Mouse (Mus musculus) hindbrain, embryonic 14.5 days (tissue): ENCODE data around the gene Snap23. TPM values are rescaled to one million over a fixed set of nuclear protein-coding genes. Genes with fewer than 3 reads are reported as not detected.

ENCODE experiments used
- ATAC-seq: fragments of 200-750 bp; cut with Nextera tagmentation; 2 replicates; pipeline ENCODE4 v1.8.0; 2017; ENCODE audit warnings: moderate number of reproducible peaks, mild to moderate bottlenecking, moderate TSS enrichment, moderate library complexity; ENCODE audit not compliant: low FRiP score
- DNase-seq: peaks from one replicate; pipeline ENCODE4 v3.0.0-alpha.2; 2015; ENCODE audit warnings: low spot score
- H3K27ac ChIP-seq: fragments of 300-500 bp; sonication (generic); 2 replicates; pipeline ENCODE4 v1.5.1; 2014; ENCODE audit warnings: mild to moderate bottlenecking, moderate library complexity
- H3K27me3 ChIP-seq: fragments of 300-500 bp; sonication (generic); 2 replicates; pipeline ENCODE4 v1.6.1; 2014; ENCODE audit warnings: mild to moderate bottlenecking, low read length, mixed read lengths; ENCODE audit not compliant: control insufficient read depth, insufficient read depth
- H3K36me3 ChIP-seq: fragments of 300-500 bp; sonication (generic); replicated peaks from 2 replicates; pipeline ENCODE4 v1.6.1; 2014; ENCODE audit not compliant: control insufficient read depth, insufficient read depth
- H3K4me1 ChIP-seq: fragments of 300-500 bp; sonication (generic); replicated peaks from 2 replicates; pipeline ENCODE4 v1.6.1; 2014; ENCODE audit warnings: antibody characterized with exemption, low read length, mixed read lengths; ENCODE audit not compliant: control insufficient read depth, insufficient read depth
- H3K4me2 ChIP-seq: fragments of 300-500 bp; sonication (generic); replicated peaks from 2 replicates; pipeline ENCODE4 v1.6.1; 2014; ENCODE audit warnings: mild to moderate bottlenecking, moderate library complexity
- H3K4me3 ChIP-seq: fragments of 300-500 bp; sonication (generic); replicated peaks from 2 replicates; pipeline ENCODE4 v1.5.1; 2014; ENCODE audit warnings: mild to moderate bottlenecking, low read length
- H3K9ac ChIP-seq: fragments of 300-500 bp; sonication (generic); 2 replicates; pipeline ENCODE4 v1.6.1; 2014
- H3K9me3 ChIP-seq: fragments of 300-500 bp; sonication (generic); 2 replicates; pipeline ENCODE4 v1.6.1; 2016; ENCODE audit warnings: low read length; ENCODE audit not compliant: control insufficient read depth
- WGBS: fragments of 180-500 bp; shearing (Covaris S2); extraction: QIAGEN DNeasy Blood & Tissue Kit; methylation state at CpG from one replicate; pipeline ENCODE4 v1.1.7; 2014; 5-methylcytosine and 5-hydroxymethylcytosine counted together
- polyA plus RNA-seq: library from polyadenylated mRNA; unstranded; fragments of >200 nt; fragmentation: Nextera tagmentation; extraction: Ambion mirVana; gene quantifications from 2 replicates; pipeline ENCODE4 v1.2.1, GENCODE M21; 2014

Snap23 gene
- polyA plus RNA-seq: 17.3 and 18.9 TPM in 2 replicates

- H3K27ac ChIP-seq: peak within 1 kb of the TSS; percentile 84
- peaks cover 18% of the 10 kb centered on the region for H3K4me1 ChIP-seq
- H3K27me3 ChIP-seq: no peaks in the 10 kb centered on the region
- H3K4me3 ChIP-seq: peak within 1 kb of the TSS; percentile 72
- 0 out of 2 replicates have a peak, but pooled peaks cover 5% of the 10 kb centered on the region for H3K36me3 ChIP-seq
- H3K9ac ChIP-seq: peak within 1 kb of the TSS; percentile 77
- peak; percentile 90 for ATAC-seq
- WGBS: 3% methylated on average over 42 of the region's 42 CpGs
- peak within 1 kb of the TSS; percentile 83 for H3K4me2 ChIP-seq
- peak; percentile 97 for DNase-seq
- no peaks in the 10 kb centered on the region for H3K9me3 ChIP-seq
These were observed at the start of gene Snap23 for GRCm38 (mm10) chr2:120566886-120567797. Gene Snap23, plus strand, starts transcription at chr2:120567671.

GRCm38 (mm10) chr2:120518547-120519210 is 48.8 kb upstream of the Snap23 start:
- DNase-seq (no peak), ATAC-seq (no peak)
- no peak overlapping the region for H3K9ac ChIP-seq
- no peak overlapping the region for H3K27ac ChIP-seq
- H3K4me1 ChIP-seq: no peaks in the 10 kb centered on the region
- no peaks in the 10 kb centered on the region for H3K9me3 ChIP-seq
- no peak overlapping the region for H3K4me3 ChIP-seq
- H3K27me3 ChIP-seq: no peaks in the 10 kb centered on the region
- H3K4me2 ChIP-seq: no peak overlapping the region
- 91% methylated on average over 5 of the region's 5 CpGs for WGBS
- H3K36me3 ChIP-seq: peaks cover 99% of the 10 kb centered on the region

GRCm38 (mm10) chr2:120526771-120527170 is 40.7 kb upstream of the Snap23 start:
- peaks cover 98% of the 10 kb centered on the region for H3K36me3 ChIP-seq
- 90% methylated on average over 5 of the region's 5 CpGs for WGBS
- no peak for ATAC-seq
- no peak overlapping the region for H3K27ac ChIP-seq
- no peaks in the 10 kb centered on the region for H3K4me1 ChIP-seq
- DNase-seq: no peak
- H3K9ac ChIP-seq: no peak overlapping the region
- no peak overlapping the region for H3K4me2 ChIP-seq
- H3K4me3 ChIP-seq: no peak overlapping the region
- H3K27me3 ChIP-seq: no peaks in the 10 kb centered on the region
- no peaks in the 10 kb centered on the region for H3K9me3 ChIP-seq

GRCm38 (mm10) chr2:120529531-120529930 is 37.9 kb upstream of the Snap23 start:
- no peak overlapping the region for H3K27ac ChIP-seq
- DNase-seq (no peak), ATAC-seq (no peak)
- no peak overlapping the region for H3K4me2 ChIP-seq
- H3K36me3 ChIP-seq: peaks cover 98% of the 10 kb centered on the region
- H3K4me3 ChIP-seq: no peak overlapping the region
- H3K9ac ChIP-seq: no peak overlapping the region
- H3K9me3 ChIP-seq: no peaks in the 10 kb centered on the region
- no peaks in the 10 kb centered on the region for H3K27me3 ChIP-seq
- H3K4me1 ChIP-seq: no peaks in the 10 kb centered on the region

GRCm38 (mm10) chr2:120531223-120531622 is 36.2 kb upstream of the Snap23 start:
- Histone ChIP-seq H3K36me3 (peaks cover 92% of the 10 kb centered on the region), H3K4me3 (no peak overlapping the region)
- no peak for ATAC-seq

GRCm38 (mm10) chr2:120539333-120539732 is 28.1 kb upstream of the Snap23 start:
- H3K36me3 ChIP-seq: peaks cover 28% of the 10 kb centered on the region
- H3K9me3 ChIP-seq: no peaks in the 10 kb centered on the region
- H3K4me3 ChIP-seq: peak overlapping the region; percentile 12; the same call in 1 of the 2 replicates
- H3K27ac ChIP-seq: peak overlapping the region; percentile 64
- H3K9ac ChIP-seq: no peak overlapping the region
- H3K4me1 ChIP-seq: peaks cover 8% of the 10 kb centered on the region
- 28% methylated on average over 3 of the region's 3 CpGs for WGBS
- peak overlapping the region; percentile 33 for H3K4me2 ChIP-seq
- DNase-seq (no peak), ATAC-seq (no peak; the same call in 1 of the 2 replicates)
- no peaks in the 10 kb centered on the region for H3K27me3 ChIP-seq

More at GRCm38 (mm10) chr2:120531223-120531622, 36.2 kb upstream of the Snap23 start:
- DNase-seq: no peak
- no peaks in the 10 kb centered on the region for H3K4me1 ChIP-seq
- no peak overlapping the region for H3K27ac ChIP-seq
- no peak overlapping the region for H3K9ac ChIP-seq
- no peaks in the 10 kb centered on the region for H3K27me3 ChIP-seq
- no peaks in the 10 kb centered on the region for H3K9me3 ChIP-seq
- 97% methylated on average over 4 of the region's 4 CpGs for WGBS
- no peak overlapping the region for H3K4me2 ChIP-seq

GRCm38 (mm10) chr2:120539778-120540208 is 27.7 kb upstream of the Snap23 start:
- Histone ChIP-seq H3K9ac (no peak overlapping the region), H3K27ac (peak overlapping the region; percentile 64), H3K9me3 (no peaks in the 10 kb centered on the region), H3K4me2 (peak overlapping the region; percentile 33), H3K27me3 (no peaks in the 10 kb centered on the region), H3K4me1 (peaks cover 8% of the 10 kb centered on the region), H3K4me3 (no peak overlapping the region), H3K36me3 (peaks cover 27% of the 10 kb centered on the region)
- 3% methylated on average over 1 of the region's 1 CpGs for WGBS
- ATAC-seq (peak; percentile 80; the same call in 1 of the 2 replicates), DNase-seq (peak; percentile 80)

- WGBS: 100% methylated on average over 2 of the region's 2 CpGs
- H3K4me2 ChIP-seq: no peak overlapping the region
- peaks cover 2% of the 10 kb centered on the region; the same call in 1 of the 2 replicates for H3K4me1 ChIP-seq
- no peak overlapping the region for H3K27ac ChIP-seq
- DNase-seq (no peak), ATAC-seq (no peak)
- peaks cover 35% of the 10 kb centered on the region for H3K36me3 ChIP-seq
- H3K4me3 ChIP-seq: no peak overlapping the region
- no peaks in the 10 kb centered on the region for H3K27me3 ChIP-seq
- H3K9ac ChIP-seq: no peak overlapping the region
- H3K9me3 ChIP-seq: no peaks in the 10 kb centered on the region
These were observed 22.7 kb upstream of the Snap23 start for GRCm38 (mm10) chr2:120544732-120545131.

GRCm38 (mm10) chr2:120556868-120557267 is 10.6 kb upstream of the Snap23 start:
- 77% methylated on average over 3 of the region's 3 CpGs for WGBS
- ATAC-seq: no peak
- no peak overlapping the region for H3K9ac ChIP-seq

More at GRCm38 (mm10) chr2:120556868-120557267, 10.6 kb upstream of the Snap23 start:
- H3K27ac ChIP-seq: no peak overlapping the region
- H3K4me1 ChIP-seq: no peaks in the 10 kb centered on the region
- H3K9me3 ChIP-seq: no peaks in the 10 kb centered on the region
- DNase-seq: no peak
- no peaks in the 10 kb centered on the region for H3K27me3 ChIP-seq
- peaks cover 31% of the 10 kb centered on the region for H3K36me3 ChIP-seq
- H3K4me3 ChIP-seq: no peak overlapping the region
- H3K4me2 ChIP-seq: no peak overlapping the region
